Mouse (Mus musculus) urinary bladder, postnatal 25 days (tissue): ENCODE measurements around the gene Tomm34.
A peak's percentile ranks its signal among the peaks of the same experiment; 100 is the strongest.

Experiments used
- DNase-seq: peaks from one replicate; pipeline ENCODE4 v3.0.0; 2022; ENCODE audit warnings: low spot score

Gene Tomm34

GRCm38 (mm10) chr2:164070765-164071436, at the start of gene Tomm34:
TSS of gene Tomm34 (minus strand) at chr2:164071169.
- DNase-seq, result peak; percentile 97

GRCm38 (mm10) chr2:164119503-164119902, 48.5 kb upstream of the Tomm34 start:
- DNase-seq, result no peak

- no peak for DNase-seq
Measured at GRCm38 (mm10) chr2:164115531-164115930, 44.6 kb upstream of the Tomm34 start.

GRCm38 (mm10) chr2:164114051-164114450, 43.1 kb upstream of the Tomm34 start:
- DNase-seq, result no peak

- DNase-seq, result no peak
Measured at GRCm38 (mm10) chr2:164111546-164111945, 40.6 kb upstream of the Tomm34 start.

GRCm38 (mm10) chr2:164108501-164108900, 37.5 kb upstream of the Tomm34 start:
- no peak for DNase-seq

GRCm38 (mm10) chr2:164107125-164107874, 36.3 kb upstream of the Tomm34 start:
- no peak for DNase-seq

- no peak for DNase-seq
Measured at GRCm38 (mm10) chr2:164106287-164107035, 35.5 kb upstream of the Tomm34 start.

- peak; percentile 56 for DNase-seq
Measured at GRCm38 (mm10) chr2:164103501-164103900, 32.5 kb upstream of the Tomm34 start.

- no peak for DNase-seq
Measured at GRCm38 (mm10) chr2:164102366-164102765, 31.4 kb upstream of the Tomm34 start.

GRCm38 (mm10) chr2:164101936-164102335, 31.0 kb upstream of the Tomm34 start:
- DNase-seq, result no peak

- DNase-seq, result no peak
Measured at GRCm38 (mm10) chr2:164098603-164099250, 27.8 kb upstream of the Tomm34 start.

GRCm38 (mm10) chr2:164094152-164094551, 23.2 kb upstream of the Tomm34 start:
- DNase-seq, result no peak

- DNase-seq, result no peak
Measured at GRCm38 (mm10) chr2:164089508-164089907, 18.5 kb upstream of the Tomm34 start.

- DNase-seq, result no peak
Measured at GRCm38 (mm10) chr2:164087416-164088017, 16.5 kb upstream of the Tomm34 start.

GRCm38 (mm10) chr2:164084342-164084700, 13.4 kb upstream of the Tomm34 start:
- no peak for DNase-seq

- no peak for DNase-seq
Measured at GRCm38 (mm10) chr2:164083609-164084341, 12.8 kb upstream of the Tomm34 start.

GRCm38 (mm10) chr2:164082175-164082574, 11.2 kb upstream of the Tomm34 start:
- no peak for DNase-seq

- no peak for DNase-seq
Measured at GRCm38 (mm10) chr2:164081577-164081976, 10.6 kb upstream of the Tomm34 start.

- no peak for DNase-seq
Measured at GRCm38 (mm10) chr2:164079488-164079887, 8.5 kb upstream of the Tomm34 start.

GRCm38 (mm10) chr2:164077875-164078274, 6.9 kb upstream of the Tomm34 start:
- no peak for DNase-seq
